Mouse (Mus musculus): ENCODE measurements at regions not wholly inside any gene's neighbourhood (a gene's known extent, or its start where the extent isn't known, plus 50 kb on each side); places are given as distances from the start of the nearest gene placed in this dataset.

GRCm38 (mm10) chr16:93190301-93190700, 364.4 kb upstream of the Runx1 start:
- TF ChIP-seq POLR2A (IDR thresholded peaks at IDR 0.05; ENCODE audit: insufficient read length, low read depth) (no peak), MAX (IDR thresholded peaks at IDR 0.05; ENCODE audit: low read depth) (no peak), E2F4 (IDR thresholded peaks at IDR 0.05; ENCODE audit: insufficient read depth) (no peak), TCF12 (IDR thresholded peaks at IDR 0.05; ENCODE audit: insufficient read depth, poor library complexity, severe bottlenecking) (no peak), USF1 (IDR thresholded peaks at IDR 0.05; ENCODE audit: low read depth) (no peak), CEBPB (IDR thresholded peaks at IDR 0.05; ENCODE audit: insufficient read depth, poor library complexity, severe bottlenecking) (no peak), POLR2AphosphoS2 (IDR thresholded peaks at IDR 0.05; ENCODE audit: insufficient read length, low read depth) (no peak), TCF3 (IDR thresholded peaks at IDR 0.05; ENCODE audit: insufficient read length, low read depth) (no peak), MYOG (IDR thresholded peaks at IDR 0.05; ENCODE audit: control insufficient read depth in 1 of 3, insufficient read depth in 1 of 3, insufficient read length in 2 of 3, low read depth in 2 of 3) (no peak)
